Mouse (Mus musculus): ENCODE measurements around the gene Plpp7. TPM values are rescaled to one million over a fixed set of nuclear protein-coding genes. Genes with fewer than 3 reads are reported as not detected.

The Plpp7 gene
- polyA plus RNA-seq, 1 experiment: 2.7 TPM

DNA sequence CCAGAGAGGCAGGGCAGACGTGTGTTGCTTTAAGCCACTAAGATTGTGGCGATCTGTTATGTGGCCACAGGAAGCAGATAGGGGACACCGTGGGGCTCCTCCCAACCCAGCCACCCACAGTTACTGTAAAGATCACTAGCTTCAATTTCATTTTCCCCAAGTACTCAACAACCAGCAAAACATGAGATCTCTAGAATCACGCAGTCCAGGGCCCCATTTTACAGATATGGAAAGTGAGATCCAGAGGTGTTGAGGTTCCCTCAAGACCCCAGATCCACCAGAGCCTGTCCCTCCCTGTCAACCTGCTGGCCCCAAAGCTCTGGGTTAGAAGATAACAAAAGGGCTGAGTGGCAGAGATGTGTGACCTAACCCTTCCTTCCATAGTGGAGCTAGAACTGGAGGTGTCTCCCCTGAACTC is 20.5 kb downstream of the Plpp7 start:
- no peak overlapping the region for H3K27ac ChIP-seq (ENCODE audit: insufficient read depth, low read depth, low read length)
- H3K4me1 ChIP-seq (ENCODE audit: control insufficient read depth, insufficient read depth, low read length): no peaks in the 10 kb centered on the region
- H3K4me3 ChIP-seq (ENCODE audit: insufficient read depth, low read length): no peak overlapping the region
- no peak for TF ChIP-seq CTCF (IDR thresholded peaks at IDR 0.05; ENCODE audit: low read depth, low read length)
- TF ChIP-seq POLR2A (IDR thresholded peaks at IDR 0.05; ENCODE audit: borderline replicate concordance, low read depth, low read length): no peak

DNA sequence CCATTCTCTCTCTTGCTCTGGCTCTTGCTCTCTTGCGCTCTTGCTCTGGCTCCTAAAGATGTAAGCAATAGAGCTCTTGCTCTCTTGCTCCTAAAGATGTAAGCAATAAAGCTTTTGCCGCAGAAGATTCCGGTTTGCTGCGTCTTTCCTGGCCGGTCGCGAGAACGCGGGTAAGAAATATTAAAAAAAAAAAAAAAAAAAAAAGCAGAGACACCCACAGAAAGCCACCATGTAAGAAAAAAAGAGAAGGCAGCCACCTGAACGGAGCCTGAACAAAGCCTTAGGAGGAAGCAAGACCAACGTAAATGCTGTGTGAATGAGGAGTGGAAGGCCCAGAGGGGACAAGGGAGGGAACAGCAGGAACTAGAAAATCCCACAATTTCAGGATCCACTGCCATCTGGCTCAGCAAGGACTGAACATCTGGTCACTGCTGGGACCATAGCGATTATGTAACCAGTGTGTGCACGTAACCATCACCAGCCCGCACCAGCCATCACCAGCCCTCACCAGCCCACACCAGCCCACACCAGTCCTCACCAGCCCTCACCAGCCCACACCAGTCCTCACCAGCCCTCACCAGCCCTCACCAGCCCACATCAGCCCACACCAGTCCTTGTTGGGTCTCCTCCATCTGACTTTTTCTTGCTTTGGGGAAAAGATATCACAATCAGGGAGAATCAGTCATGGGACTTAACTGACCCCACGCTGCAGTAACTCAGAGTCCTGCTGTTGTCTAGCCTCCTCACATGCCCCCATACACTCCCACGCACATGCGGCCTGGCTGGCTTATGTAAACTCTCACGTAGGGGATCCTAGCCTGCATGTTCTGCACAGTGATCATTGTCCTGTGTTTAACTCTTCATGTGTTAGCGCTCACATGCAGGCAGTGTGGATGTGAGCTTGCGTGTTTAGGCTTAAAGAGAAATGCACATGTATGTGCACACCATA is 24.7 kb downstream of the Plpp7 start:
- TF ChIP-seq POLR2A (IDR thresholded peaks at IDR 0.05; ENCODE audit: borderline replicate concordance, low read depth, low read length) (no peak), CTCF (IDR thresholded peaks at IDR 0.05; ENCODE audit: low read depth, low read length) (no peak)
- Histone ChIP-seq H3K4me3 (ENCODE audit: insufficient read depth, low read length) (no peak overlapping the region), H3K4me1 (ENCODE audit: control insufficient read depth, insufficient read depth, low read length) (no peaks in the 10 kb centered on the region), H3K27ac (ENCODE audit: insufficient read depth, low read depth, low read length) (no peak overlapping the region)

DNA sequence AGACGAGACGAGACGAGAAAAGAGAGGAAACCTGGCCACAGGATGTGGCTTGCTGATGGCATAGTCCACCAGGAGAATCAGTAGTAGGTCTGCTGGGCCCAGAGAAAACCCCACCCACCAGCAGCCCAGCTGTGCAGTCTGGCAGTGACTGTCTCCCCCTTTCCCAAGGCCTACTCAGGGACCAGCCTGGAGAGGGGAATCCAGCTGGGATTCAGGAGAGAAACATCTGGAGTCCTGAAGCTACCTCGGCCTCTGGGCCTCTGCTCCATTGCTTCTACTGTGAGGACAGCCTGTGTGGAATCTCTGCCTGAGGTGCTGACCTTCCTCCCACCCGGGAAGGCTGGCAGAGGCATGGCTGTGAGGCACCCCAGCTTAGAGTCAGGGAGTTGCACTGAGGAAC is 25.8 kb downstream of the Plpp7 start:
- Histone ChIP-seq H3K4me3 (ENCODE audit: insufficient read depth, low read length) (no peak overlapping the region), H3K27ac (ENCODE audit: insufficient read depth, low read depth, low read length) (no peak overlapping the region), H3K4me1 (ENCODE audit: control insufficient read depth, insufficient read depth, low read length) (no peaks in the 10 kb centered on the region)
- TF ChIP-seq CTCF (IDR thresholded peaks at IDR 0.05; ENCODE audit: low read depth, low read length) (no peak), POLR2A (IDR thresholded peaks at IDR 0.05; ENCODE audit: borderline replicate concordance, low read depth, low read length) (no peak)

DNA sequence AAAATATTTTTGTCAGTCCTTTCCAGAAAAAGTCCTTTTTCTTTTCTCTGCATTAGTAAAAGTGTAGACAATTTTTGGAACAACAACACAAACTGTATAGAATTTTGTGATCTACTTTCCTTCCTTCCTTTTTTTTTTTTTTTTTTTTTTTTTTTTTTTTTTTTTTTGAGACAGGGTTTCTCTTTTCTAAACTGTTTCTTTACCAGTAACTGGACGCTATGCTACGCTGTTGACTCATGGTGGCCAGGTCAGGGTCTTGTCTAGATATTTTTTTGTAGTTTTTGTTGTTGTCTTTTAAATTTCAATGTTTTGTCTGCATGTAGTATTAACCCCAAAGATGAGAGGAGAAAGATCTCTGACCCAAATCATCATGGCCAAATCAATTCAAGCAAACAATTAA is 26.5 kb downstream of the Plpp7 start:
- H3K4me1 ChIP-seq (ENCODE audit: control insufficient read depth, insufficient read depth, low read length): no peaks in the 10 kb centered on the region
- H3K4me3 ChIP-seq (ENCODE audit: insufficient read depth, low read length): no peak overlapping the region
- no peak for TF ChIP-seq POLR2A (IDR thresholded peaks at IDR 0.05; ENCODE audit: borderline replicate concordance, low read depth, low read length)
- no peak for TF ChIP-seq CTCF (IDR thresholded peaks at IDR 0.05; ENCODE audit: low read depth, low read length)
- H3K27ac ChIP-seq (ENCODE audit: insufficient read depth, low read depth, low read length): no peak overlapping the region

DNA sequence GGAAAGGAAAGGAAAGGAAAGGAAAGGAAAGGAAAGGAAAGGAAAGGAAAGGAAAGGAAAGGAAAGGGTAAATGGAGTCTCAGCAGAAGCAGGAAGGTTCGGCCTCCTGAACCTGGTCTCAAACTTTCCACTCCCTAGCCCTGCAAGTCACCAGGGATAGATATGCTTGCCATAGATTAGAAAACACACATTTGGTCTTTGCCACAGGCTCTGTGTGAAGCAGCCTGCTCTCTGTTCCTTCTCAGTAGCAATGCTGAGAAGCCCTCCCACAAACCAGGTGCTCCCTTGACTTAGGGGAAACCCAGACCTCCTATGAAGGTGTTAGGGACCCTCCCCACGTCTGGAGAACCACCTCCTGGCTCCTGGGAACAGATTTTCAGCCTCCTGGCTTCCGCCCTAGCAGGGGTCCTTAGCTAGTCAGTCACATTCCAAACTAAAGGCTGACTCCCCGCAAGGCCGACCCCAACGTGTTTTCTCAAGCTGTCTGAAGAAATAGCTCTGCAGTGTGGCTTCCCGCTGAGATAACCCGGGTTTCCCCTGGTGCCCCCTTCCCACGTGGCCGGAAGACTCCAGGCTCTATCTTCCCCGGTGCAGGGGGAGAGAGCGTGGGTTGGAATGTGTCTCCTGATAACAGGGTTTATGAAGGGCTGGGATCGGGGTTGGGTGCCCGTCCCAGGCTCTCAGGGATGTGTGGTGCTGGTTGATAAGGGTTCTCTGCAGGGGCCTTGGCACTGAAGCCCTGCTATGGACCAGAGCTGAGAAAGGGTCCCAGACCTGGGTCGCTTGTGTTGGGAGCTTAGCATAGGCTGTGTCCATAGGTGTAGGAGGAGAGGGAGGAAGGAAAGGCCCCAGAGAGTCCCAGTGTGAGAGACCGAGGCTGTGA is 32.6 kb downstream of the Plpp7 start:
- Histone ChIP-seq H3K4me3 (ENCODE audit: insufficient read depth, low read length) (no peak overlapping the region), H3K27ac (ENCODE audit: insufficient read depth, low read depth, low read length) (no peak overlapping the region), H3K4me1 (ENCODE audit: control insufficient read depth, insufficient read depth, low read length) (no peaks in the 10 kb centered on the region)
- TF ChIP-seq CTCF (IDR thresholded peaks at IDR 0.05; ENCODE audit: low read depth, low read length) (no peak), POLR2A (IDR thresholded peaks at IDR 0.05; ENCODE audit: borderline replicate concordance, low read depth, low read length) (no peak)

DNA sequence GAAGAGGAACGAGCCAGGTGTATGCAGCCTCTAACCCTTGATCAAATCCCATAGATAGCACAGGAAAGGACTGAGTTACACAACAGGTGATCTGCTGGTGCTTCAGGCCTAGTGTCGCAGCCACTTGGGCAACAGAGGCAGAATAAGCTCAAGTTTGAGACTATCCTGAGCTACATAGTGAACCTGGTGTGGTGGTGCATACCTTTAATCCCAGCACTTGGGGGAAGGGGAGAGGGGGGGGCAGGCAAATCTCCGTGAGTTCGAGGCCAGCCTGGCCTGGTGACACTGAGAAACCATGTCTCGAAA is 33.2 kb downstream of the Plpp7 start:
- TF ChIP-seq CTCF (IDR thresholded peaks at IDR 0.05; ENCODE audit: low read depth, low read length): no peak
- no peak for TF ChIP-seq POLR2A (IDR thresholded peaks at IDR 0.05; ENCODE audit: borderline replicate concordance, low read depth, low read length)

DNA sequence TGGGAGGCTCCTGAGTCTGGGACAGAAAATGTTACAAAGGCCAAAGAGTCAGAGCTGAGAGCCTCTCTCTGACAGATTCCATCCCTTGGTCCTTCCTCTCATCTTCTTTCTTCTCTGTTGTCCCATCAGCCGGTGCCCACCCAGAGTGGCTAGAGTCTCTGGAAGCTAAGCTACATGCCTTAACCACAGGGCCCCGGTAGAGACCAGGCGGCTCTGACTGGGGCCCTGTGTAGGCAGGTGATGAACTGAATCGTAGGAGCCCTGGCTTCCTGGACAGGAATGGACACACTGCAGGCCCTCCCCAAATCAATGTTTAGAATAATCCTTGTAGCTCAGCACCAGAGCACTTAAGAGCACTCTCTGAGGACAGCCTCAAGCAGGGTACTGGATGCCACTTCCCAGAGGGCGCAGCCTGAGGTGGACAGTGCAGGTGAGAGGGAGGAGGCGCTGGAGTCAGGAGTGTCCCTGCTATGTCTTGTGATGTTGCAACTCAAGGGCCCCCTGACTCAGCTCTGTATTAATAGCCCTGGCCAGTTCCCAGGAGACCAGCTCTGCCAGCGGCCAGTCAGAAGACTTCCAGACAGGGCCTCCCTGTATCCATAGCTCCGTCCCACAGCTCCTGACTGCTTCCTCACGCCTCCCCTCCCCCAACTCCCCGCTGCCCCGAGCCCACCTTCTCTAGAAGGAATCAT is 34.2 kb downstream of the Plpp7 start:
- no peaks in the 10 kb centered on the region for H3K4me1 ChIP-seq (ENCODE audit: control insufficient read depth, insufficient read depth, low read length)

More for the DNA sequence above, 33.2 kb downstream of the Plpp7 start:
- H3K4me1 ChIP-seq (ENCODE audit: control insufficient read depth, insufficient read depth, low read length): no peaks in the 10 kb centered on the region
- H3K27ac ChIP-seq (ENCODE audit: insufficient read depth, low read depth, low read length): no peak overlapping the region
- no peak overlapping the region for H3K4me3 ChIP-seq (ENCODE audit: insufficient read depth, low read length)

DNA sequence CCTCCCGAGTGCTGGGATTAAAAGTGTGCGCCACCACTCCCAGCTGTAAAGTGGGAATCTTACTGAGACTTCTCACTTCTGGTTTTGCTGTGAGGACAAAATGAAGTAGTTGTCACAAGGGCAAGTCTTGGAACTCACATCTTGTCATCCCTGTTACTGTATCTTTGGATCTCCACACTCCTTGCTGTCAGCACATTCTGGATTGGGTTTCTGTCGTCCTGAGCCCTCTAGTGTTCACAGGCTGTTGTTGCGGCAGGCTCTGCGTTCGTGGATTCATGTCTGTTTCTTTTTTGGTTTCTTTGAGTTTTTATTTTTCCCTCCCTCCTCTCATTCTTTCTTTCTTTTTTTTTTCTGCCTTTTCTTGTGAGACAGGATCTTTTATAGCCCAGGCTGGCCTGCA is 35.1 kb downstream of the Plpp7 start:
- Histone ChIP-seq H3K4me1 (ENCODE audit: control insufficient read depth, insufficient read depth, low read length) (no peaks in the 10 kb centered on the region), H3K27ac (ENCODE audit: insufficient read depth, low read depth, low read length) (no peak overlapping the region), H3K4me3 (ENCODE audit: insufficient read depth, low read length) (no peak overlapping the region)
- TF ChIP-seq POLR2A (IDR thresholded peaks at IDR 0.05; ENCODE audit: borderline replicate concordance, low read depth, low read length): no peak
- peak; percentile 61; the same call in 1 of the 2 replicates for TF ChIP-seq CTCF (IDR thresholded peaks at IDR 0.05; ENCODE audit: low read depth, low read length)

More for the DNA sequence above, 34.2 kb downstream of the Plpp7 start:
- Histone ChIP-seq H3K27ac (ENCODE audit: insufficient read depth, low read depth, low read length) (no peak overlapping the region), H3K4me3 (ENCODE audit: insufficient read depth, low read length) (no peak overlapping the region)
- TF ChIP-seq CTCF (IDR thresholded peaks at IDR 0.05; ENCODE audit: low read depth, low read length) (no peak), POLR2A (IDR thresholded peaks at IDR 0.05; ENCODE audit: borderline replicate concordance, low read depth, low read length) (no peak)

DNA sequence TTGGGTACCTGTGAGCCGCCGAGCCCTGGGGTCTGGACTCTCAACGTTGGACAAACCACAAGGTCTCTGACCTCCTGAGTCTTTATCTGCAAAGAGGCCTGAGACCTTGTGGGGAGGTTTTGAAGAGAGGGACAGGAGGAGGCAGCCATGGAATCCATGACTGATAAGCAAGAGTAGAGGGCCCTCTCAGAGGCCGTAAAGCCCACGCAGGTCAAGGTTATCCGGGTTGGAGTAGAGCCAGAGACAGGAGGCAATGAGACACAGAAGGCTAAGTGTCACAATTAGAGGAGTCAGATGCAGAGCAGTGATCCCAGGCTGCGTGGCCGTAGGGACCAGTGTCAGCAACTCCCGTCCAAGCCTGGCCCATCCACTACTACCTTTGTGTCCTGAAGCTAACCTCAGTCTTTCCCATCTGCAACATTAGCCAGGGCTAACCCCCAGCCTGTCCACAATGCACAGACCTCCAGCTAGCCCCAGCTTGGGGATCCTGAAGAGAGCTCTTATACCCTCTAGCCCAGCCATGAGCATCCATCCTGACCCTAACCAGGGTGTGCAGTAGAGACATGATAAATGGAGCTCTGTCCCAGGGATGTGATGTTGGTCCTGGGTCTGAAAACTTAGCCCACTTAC is 36.0 kb downstream of the Plpp7 start:
- Histone ChIP-seq H3K4me1 (ENCODE audit: control insufficient read depth, insufficient read depth, low read length) (no peaks in the 10 kb centered on the region), H3K27ac (ENCODE audit: insufficient read depth, low read depth, low read length) (no peak overlapping the region), H3K4me3 (ENCODE audit: insufficient read depth, low read length) (no peak overlapping the region)
- TF ChIP-seq CTCF (IDR thresholded peaks at IDR 0.05; ENCODE audit: low read depth, low read length) (no peak), POLR2A (IDR thresholded peaks at IDR 0.05; ENCODE audit: borderline replicate concordance, low read depth, low read length) (no peak)

Measured in bone marrow macrophage, adult 2 months (primary cell).